Mouse (Mus musculus) heart, embryonic 11.5 days (tissue): ENCODE measurements around the gene Ifnz. TPM values are rescaled to one million over a fixed set of nuclear protein-coding genes. Genes with fewer than 3 reads are reported as not detected.
"Not testable (repeated sequence)": the region's sequence is repeated elsewhere in the genome, so short reads cannot be mapped to it uniquely, and the experiment has no call there.

Experiments
- ATAC-seq: fragments of 200-750 bp; cut with Nextera tagmentation; replicated peaks from 2 replicates; pipeline ENCODE4 v1.8.0; 2017; ENCODE audit warnings: moderate library complexity; ENCODE audit not compliant: insufficient number of reproducible peaks, low FRiP score, low TSS enrichment
- H3K27ac ChIP-seq: fragments of 300-500 bp; sonication (generic); 2 replicates; pipeline ENCODE4 v1.5.1; 2014; ENCODE audit warnings: mild to moderate bottlenecking, low read depth, low read length
- H3K27me3 ChIP-seq: fragments of 300-500 bp; sonication (generic); 2 replicates; pipeline ENCODE4 v1.6.1; 2014; ENCODE audit warnings: mild to moderate bottlenecking, low read length, mixed read lengths; ENCODE audit not compliant: control insufficient read depth, insufficient read depth
- H3K36me3 ChIP-seq: fragments of 300-500 bp; sonication (generic); 2 replicates; pipeline ENCODE4 v1.6.1; 2014; ENCODE audit warnings: mild to moderate bottlenecking, low read length, moderate library complexity, mixed read lengths; ENCODE audit not compliant: control insufficient read depth, insufficient read depth
- H3K4me1 ChIP-seq: fragments of 300-500 bp; sonication (generic); 2 replicates; pipeline ENCODE4 v1.6.1; 2014; ENCODE audit warnings: low read length; ENCODE audit not compliant: control insufficient read depth, insufficient read depth
- H3K4me2 ChIP-seq: fragments of 300-500 bp; sonication (generic); 2 replicates; pipeline ENCODE4 v1.6.1; 2014; ENCODE audit warnings: mild to moderate bottlenecking, moderate library complexity
- H3K4me3 ChIP-seq: fragments of 300-500 bp; sonication (generic); 2 replicates; pipeline ENCODE4 v1.5.1; 2014; ENCODE audit warnings: low read depth, low read length
- H3K9ac ChIP-seq: fragments of 300-500 bp; sonication (generic); 2 replicates; pipeline ENCODE4 v1.6.1; 2014; ENCODE audit warnings: mild to moderate bottlenecking, low read depth, low read length, moderate library complexity
- H3K9me3 ChIP-seq: fragments of 300-500 bp; sonication (generic); replicated peaks from 2 replicates; pipeline ENCODE4 v1.6.1; 2016; ENCODE audit warnings: low read length; ENCODE audit not compliant: control insufficient read depth
- WGBS: fragments of 180-500 bp; shearing (Covaris S2); extraction: QIAGEN DNeasy Blood & Tissue Kit; methylation state at CpG from one replicate; pipeline ENCODE4 v1.1.7; 2014; ENCODE audit not compliant: insufficient replicate concordance; 5-methylcytosine and 5-hydroxymethylcytosine counted together
- polyA plus RNA-seq: library from polyadenylated mRNA; unstranded; fragments of >200 nt; fragmentation: Nextera tagmentation; extraction: Ambion mirVana; gene quantifications from 2 replicates; pipeline ENCODE4 v1.2.1, GENCODE M21; 2014

The Ifnz gene
- not detected in 2 replicates for polyA plus RNA-seq

- not testable (repeated sequence) for H3K27me3 ChIP-seq, H3K9ac ChIP-seq, H3K4me1 ChIP-seq, H3K36me3 ChIP-seq, H3K9me3 ChIP-seq, H3K27ac ChIP-seq, H3K4me3 ChIP-seq, ATAC-seq
- 10% methylated on average over 3 of the region's 7 CpGs for WGBS
- peak within 1 kb of the TSS; percentile 49 for H3K4me2 ChIP-seq
Observed at GRCm38 (mm10) chr4:88781831-88782230, at the start of gene Ifnz. Ifnz (plus strand) TSS chr4:88782131.

DNA sequence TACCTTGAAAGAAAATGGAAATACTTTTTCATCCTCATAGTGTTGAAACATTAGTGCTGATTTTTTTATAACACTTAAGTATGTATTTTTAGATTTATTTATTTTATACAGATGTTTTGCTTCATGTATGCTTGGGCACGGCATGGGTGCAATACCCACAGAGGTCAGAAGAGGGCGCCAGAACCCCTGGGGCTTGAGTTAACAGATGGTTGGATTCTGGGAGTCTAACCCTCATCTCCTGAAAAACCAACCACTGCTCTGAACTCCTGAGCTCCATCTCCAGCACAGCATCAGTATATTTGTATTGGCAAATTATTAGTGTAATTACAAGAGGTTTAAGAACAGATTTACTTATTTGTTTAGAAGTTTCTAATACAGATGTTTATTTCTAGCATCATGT is 43.5 kb upstream of the Ifnz start:
- Histone ChIP-seq H3K9me3 (no peaks in the 10 kb centered on the region), H3K9ac (no peak overlapping the region), H3K4me1 (no peaks in the 10 kb centered on the region), H3K4me3 (no peak overlapping the region), H3K27ac (no peak overlapping the region), H3K4me2 (no peak overlapping the region), H3K36me3 (no peaks in the 10 kb centered on the region), H3K27me3 (no peaks in the 10 kb centered on the region)
- ATAC-seq, result no peak
- WGBS, result 4% methylated on average over 2 of the region's 2 CpGs

DNA sequence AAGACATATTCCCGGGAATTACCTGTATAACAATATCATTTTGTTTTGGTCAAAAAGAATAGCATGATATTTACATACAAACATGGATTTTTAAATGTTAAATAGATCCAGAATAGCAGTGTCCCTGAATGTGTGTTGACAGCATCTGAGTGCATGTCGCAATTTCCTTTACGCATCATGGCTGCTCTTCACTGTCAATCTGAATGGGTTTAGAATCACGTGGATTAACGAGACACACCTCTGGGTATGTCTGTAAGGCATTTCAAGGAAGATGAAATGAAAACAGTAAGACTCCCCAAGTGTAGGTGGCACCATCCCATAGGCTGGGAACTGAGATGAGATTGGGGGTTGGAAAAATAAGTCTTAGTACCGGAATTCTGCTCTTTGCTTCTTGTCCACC is 42.9 kb upstream of the Ifnz start:
- Histone ChIP-seq H3K4me2 (no peak overlapping the region), H3K4me1 (no peaks in the 10 kb centered on the region), H3K9me3 (no peaks in the 10 kb centered on the region), H3K4me3 (no peak overlapping the region), H3K36me3 (no peaks in the 10 kb centered on the region), H3K27me3 (no peaks in the 10 kb centered on the region), H3K27ac (no peak overlapping the region), H3K9ac (no peak overlapping the region)
- no peak for ATAC-seq
- 86% methylated on average over 6 of the region's 6 CpGs for WGBS

- Histone ChIP-seq H3K27ac (no peak overlapping the region), H3K36me3 (no peaks in the 10 kb centered on the region), H3K9me3 (no peaks in the 10 kb centered on the region), H3K4me3 (no peak overlapping the region), H3K4me2 (no peak overlapping the region), H3K4me1 (no peaks in the 10 kb centered on the region), H3K9ac (no peak overlapping the region), H3K27me3 (no peaks in the 10 kb centered on the region)
- 81% methylated on average over 4 of the region's 4 CpGs for WGBS
- ATAC-seq, result no peak
Observed at GRCm38 (mm10) chr4:88741426-88741825, 40.5 kb upstream of the Ifnz start.

DNA sequence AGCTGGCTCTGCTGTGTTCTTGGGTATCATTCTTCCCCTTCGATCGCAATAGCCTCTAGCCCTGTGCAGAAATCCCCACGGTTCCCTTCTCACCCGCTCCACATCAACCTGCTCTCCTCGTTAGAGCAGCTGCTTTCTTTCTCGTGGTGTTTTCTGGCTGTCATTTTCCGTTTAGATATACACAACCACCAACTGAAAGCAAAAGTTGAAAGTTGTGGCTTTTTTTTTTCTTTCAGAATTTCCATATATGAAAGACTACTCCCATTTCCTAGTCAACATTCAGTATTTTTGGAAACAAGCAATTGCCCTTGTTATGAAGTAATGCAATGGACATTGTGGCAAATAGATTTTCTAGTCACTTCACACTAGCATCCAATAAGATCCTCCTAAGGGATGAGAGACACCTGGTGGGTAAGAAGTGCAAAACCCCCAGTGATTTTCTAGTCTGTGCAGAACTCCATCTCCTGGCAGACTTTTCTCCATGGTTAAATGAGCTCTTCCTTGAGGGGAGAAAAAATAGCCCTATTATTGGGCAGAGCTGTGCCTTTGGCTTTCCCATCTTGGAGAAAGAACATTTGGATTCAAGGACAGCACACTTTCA is 39.1 kb upstream of the Ifnz start:
- Histone ChIP-seq H3K27ac (no peak overlapping the region), H3K27me3 (no peaks in the 10 kb centered on the region), H3K4me3 (no peak overlapping the region), H3K4me2 (no peak overlapping the region), H3K9me3 (no peaks in the 10 kb centered on the region), H3K9ac (no peak overlapping the region), H3K4me1 (no peaks in the 10 kb centered on the region), H3K36me3 (no peaks in the 10 kb centered on the region)
- ATAC-seq, result no peak
- 77% methylated on average over 7 of the region's 7 CpGs for WGBS

- no peak overlapping the region for H3K9ac ChIP-seq
- no peak for ATAC-seq
- no peaks in the 10 kb centered on the region for H3K36me3 ChIP-seq
- no peak overlapping the region for H3K4me2 ChIP-seq
- 66% methylated on average over 3 of the region's 3 CpGs for WGBS
- no peaks in the 10 kb centered on the region for H3K27me3 ChIP-seq
- H3K27ac ChIP-seq, result no peak overlapping the region
- no peaks in the 10 kb centered on the region for H3K4me1 ChIP-seq
- H3K4me3 ChIP-seq, result no peak overlapping the region
- no peaks in the 10 kb centered on the region for H3K9me3 ChIP-seq
Observed at GRCm38 (mm10) chr4:88744207-88744606, 37.7 kb upstream of the Ifnz start.

DNA sequence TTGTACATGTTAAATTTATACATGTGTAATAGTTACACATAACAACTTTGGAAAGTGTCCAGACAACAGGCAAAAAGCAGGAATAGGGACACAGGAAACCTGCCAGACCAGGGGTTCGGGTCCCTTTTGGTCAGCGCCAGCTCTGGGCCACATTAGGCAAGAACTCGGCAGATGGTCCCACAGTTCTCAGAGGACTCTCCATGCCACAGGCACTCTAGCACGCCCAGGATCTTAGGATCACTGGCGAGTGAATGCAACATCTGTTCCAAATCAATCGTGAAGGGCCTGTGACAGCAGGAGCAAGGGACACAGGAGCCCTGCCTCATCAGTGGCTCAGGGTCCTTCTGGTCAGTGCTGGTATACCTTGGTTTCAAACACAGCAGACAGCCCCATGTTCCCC is 32.0 kb upstream of the Ifnz start:
- 54% methylated on average over 6 of the region's 6 CpGs for WGBS
- H3K9me3 ChIP-seq, result no peaks in the 10 kb centered on the region
- H3K27me3 ChIP-seq, result no peaks in the 10 kb centered on the region
- H3K4me3 ChIP-seq, result no peak overlapping the region
- H3K4me2 ChIP-seq, result no peak overlapping the region
- no peak overlapping the region for H3K9ac ChIP-seq
- no peaks in the 10 kb centered on the region for H3K36me3 ChIP-seq
- no peak overlapping the region for H3K27ac ChIP-seq
- no peak for ATAC-seq
- H3K4me1 ChIP-seq, result no peaks in the 10 kb centered on the region

DNA sequence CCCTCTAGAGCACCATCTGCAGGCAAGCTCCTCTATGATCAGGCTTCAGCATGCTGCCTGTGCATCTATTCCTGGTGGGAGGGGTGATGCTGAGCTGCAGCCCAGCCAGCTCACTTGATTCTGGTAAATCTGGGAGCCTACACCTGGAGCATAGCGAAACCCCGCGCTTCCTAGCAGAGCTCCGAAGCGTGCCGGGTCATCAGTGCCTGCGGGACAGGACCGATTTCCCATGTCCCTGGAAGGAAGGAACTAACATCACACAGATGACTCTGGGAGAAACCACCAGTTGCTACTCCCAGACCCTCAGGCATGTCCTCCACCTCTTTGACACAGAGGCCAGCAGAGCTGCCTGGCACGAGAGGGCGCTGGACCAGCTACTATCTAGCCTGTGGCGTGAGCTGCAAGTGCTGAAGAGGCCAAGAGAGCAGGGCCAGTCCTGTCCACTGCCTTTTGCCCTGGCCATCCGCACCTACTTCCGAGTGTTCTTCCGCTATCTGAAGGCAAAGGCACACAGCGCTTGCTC is 27.1 kb upstream of the Ifnz start, which contains the start of gene Gm13271:
Gm13271 (plus strand) TSS at position 51 of the 523 bp plus-strand sequence.
- WGBS, result 54% methylated on average over 14 of the region's 15 CpGs
- not testable (repeated sequence) for H3K36me3 ChIP-seq, H3K4me3 ChIP-seq, H3K9ac ChIP-seq, H3K9me3 ChIP-seq, H3K27ac ChIP-seq, H3K27me3 ChIP-seq, H3K4me2 ChIP-seq, ATAC-seq, H3K4me1 ChIP-seq
